Mouse (Mus musculus): ENCODE measurements around the gene Psme4.

DNA sequence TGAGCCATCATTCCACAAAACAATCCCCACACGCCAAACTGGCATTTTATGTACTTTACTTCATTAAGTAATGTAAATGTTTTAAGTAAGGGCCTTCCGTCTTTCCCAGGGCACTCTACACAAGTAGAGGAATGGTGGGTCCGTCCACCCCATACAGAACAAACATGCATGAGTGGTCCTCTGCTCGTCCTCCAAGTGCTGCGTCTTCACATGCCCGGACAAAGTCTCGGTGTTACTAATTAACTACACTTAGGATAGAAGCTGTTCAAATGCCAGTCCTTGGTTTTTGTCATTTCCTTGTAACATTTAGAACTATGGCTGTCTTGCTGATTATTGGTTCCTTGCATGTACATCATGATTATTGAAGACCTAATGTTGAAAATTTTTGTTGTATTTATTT is 21.2 kb downstream of the Psme4 start:
- TF ChIP-seq GATA1 (IDR thresholded peaks at IDR 0.05; ENCODE audit: low read length), result no peak
- no peak for TF ChIP-seq TAL1 (IDR thresholded peaks at IDR 0.05; ENCODE audit: low read length)
